Mouse (Mus musculus): Measurements from ENCODE around the gene Dnaaf2. TPM values are rescaled to one million over a fixed set of nuclear protein-coding genes. Genes with fewer than 3 reads are reported as not detected.

Dnaaf2 gene
- total and polyA plus RNA-seq, 2 experiments = 0.64 to 1.0 TPM

DNA sequence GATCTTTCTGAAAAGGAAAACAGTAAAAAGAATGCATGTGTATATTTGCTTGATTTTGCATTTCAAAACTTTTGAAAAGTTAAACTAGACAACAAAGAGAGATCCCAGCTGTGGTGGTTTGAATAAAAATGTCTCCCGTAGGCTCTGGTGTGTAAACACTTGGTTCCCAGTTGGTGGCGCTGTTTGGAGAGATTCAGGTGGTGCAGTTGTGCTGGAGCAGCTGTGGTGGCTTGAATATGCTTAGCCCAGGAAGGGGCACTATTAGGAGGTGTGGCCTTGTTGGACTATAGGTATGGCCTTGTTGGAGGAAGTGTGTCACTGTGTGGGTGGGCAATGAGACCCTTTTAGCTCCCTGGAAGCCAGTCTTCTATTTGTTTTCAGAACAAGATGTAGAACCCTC, 31.0 kb upstream of the Dnaaf2 start:
- WGBS = 57% methylated on average over 2 of the region's 2 CpGs
- H3K79me2 ChIP-seq (ENCODE audit: control insufficient read depth, insufficient read depth, low read length) = no peaks in the 10 kb centered on the region
- H3K9ac ChIP-seq (ENCODE audit: low read depth, low read length) = no peak overlapping the region
- DNase-seq (ENCODE audit: extremely low read depth, low read depth, low spot score) = no peak
- no peaks in the 10 kb centered on the region for H3K36me3 ChIP-seq (ENCODE audit: control insufficient read depth, insufficient read depth, low read length)
- H3K27me3 ChIP-seq (ENCODE audit: control insufficient read depth, insufficient read depth, low read length) = no peaks in the 10 kb centered on the region
- no peaks in the 10 kb centered on the region for H3K4me1 ChIP-seq (ENCODE audit: control insufficient read depth, insufficient read depth, low read length)
- no peak overlapping the region for H3K27ac ChIP-seq (replicated peaks; ENCODE audit: insufficient read depth, low read depth, low read length)
- no peak overlapping the region for H3K4me3 ChIP-seq (ENCODE audit: insufficient read depth, low read depth, low read length)
- TF ChIP-seq CTCF (IDR thresholded peaks at IDR 0.05; ENCODE audit: low read depth, low read length) = 0 out of 2 replicates have a peak, but pooled peaks have one; percentile 17
- no peak for TF ChIP-seq POLR2A (IDR thresholded peaks at IDR 0.05; ENCODE audit: extremely low read depth, insufficient read depth, low read length)

DNA sequence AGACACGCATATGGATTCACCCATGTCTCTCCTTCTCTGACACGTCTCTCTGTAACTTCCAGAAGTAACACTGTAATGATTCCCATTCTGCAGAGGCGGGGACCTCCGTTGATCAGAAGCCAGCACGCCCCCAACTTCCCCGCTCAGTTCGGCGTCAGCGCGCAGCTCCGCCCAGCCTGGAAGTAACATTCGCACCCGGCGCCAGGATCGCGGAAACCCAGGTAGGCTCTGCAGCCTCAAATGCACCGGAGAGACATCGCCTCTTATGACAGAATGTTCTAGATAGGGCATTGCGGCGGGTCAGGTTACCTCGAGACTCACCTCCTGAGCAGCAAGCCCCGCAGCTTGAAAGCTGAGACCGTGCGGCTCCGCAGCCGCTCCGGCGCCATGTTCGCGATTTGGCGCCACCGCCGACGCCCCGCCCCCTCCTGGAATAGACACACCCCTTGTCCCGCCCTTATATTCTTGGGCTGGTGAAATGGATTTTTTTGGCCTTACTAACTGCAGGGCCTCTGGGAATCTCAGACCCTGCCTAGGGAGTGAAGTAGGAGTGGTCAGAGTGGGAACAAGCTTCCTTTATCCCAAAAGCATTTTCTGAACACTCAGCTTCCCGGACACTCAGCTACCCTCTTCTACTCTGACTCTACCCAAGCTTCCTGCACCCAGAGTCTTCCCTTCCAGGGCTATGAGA, 29.7 kb upstream of the Dnaaf2 start, which contains the start of gene Pole2:
Pole2 (minus strand) TSS at position 420 of the 691 bp plus-strand sequence.
- 1% methylated on average over 37 of the region's 37 CpGs for WGBS
- Histone ChIP-seq H3K36me3 (ENCODE audit: control insufficient read depth, insufficient read depth, low read length) (no peaks in the 10 kb centered on the region), H3K27ac (replicated peaks; ENCODE audit: insufficient read depth, low read depth, low read length) (no peak within 1 kb of the TSS; the same call in 1 of the 2 replicates), H3K27me3 (ENCODE audit: control insufficient read depth, insufficient read depth, low read length) (no peaks in the 10 kb centered on the region), H3K4me1 (ENCODE audit: control insufficient read depth, insufficient read depth, low read length) (no peaks in the 10 kb centered on the region), H3K4me3 (ENCODE audit: insufficient read depth, low read depth, low read length) (peak within 1 kb of the TSS; percentile 96), H3K79me2 (ENCODE audit: control insufficient read depth, insufficient read depth, low read length) (no peaks in the 10 kb centered on the region), H3K9ac (ENCODE audit: low read depth, low read length) (peak within 1 kb of the TSS; percentile 61)
- TF ChIP-seq POLR2A (IDR thresholded peaks at IDR 0.05; ENCODE audit: extremely low read depth, insufficient read depth, low read length) (no peak), CTCF (IDR thresholded peaks at IDR 0.05; ENCODE audit: low read depth, low read length) (no peak)
- peak; percentile 53 for DNase-seq (ENCODE audit: extremely low read depth, low read depth, low spot score)

- no peaks in the 10 kb centered on the region for H3K27me3 ChIP-seq (ENCODE audit: control insufficient read depth, insufficient read depth, low read length)
- no peaks in the 10 kb centered on the region for H3K4me1 ChIP-seq (ENCODE audit: control insufficient read depth, insufficient read depth, low read length)
- TF ChIP-seq CTCF (IDR thresholded peaks at IDR 0.05; ENCODE audit: low read depth, low read length) (no peak), POLR2A (IDR thresholded peaks at IDR 0.05; ENCODE audit: extremely low read depth, insufficient read depth, low read length) (no peak)
- WGBS = 67% methylated on average over 19 of the region's 19 CpGs
- no peak overlapping the region for H3K9ac ChIP-seq (ENCODE audit: low read depth, low read length)
- H3K27ac ChIP-seq (replicated peaks; ENCODE audit: insufficient read depth, low read depth, low read length) = no peak overlapping the region
- no peaks in the 10 kb centered on the region for H3K79me2 ChIP-seq (ENCODE audit: control insufficient read depth, insufficient read depth, low read length)
- DNase-seq (ENCODE audit: extremely low read depth, low read depth, low spot score) = no peak
- H3K4me3 ChIP-seq (ENCODE audit: insufficient read depth, low read depth, low read length) = no peak overlapping the region
- H3K36me3 ChIP-seq (ENCODE audit: control insufficient read depth, insufficient read depth, low read length) = no peaks in the 10 kb centered on the region
Observed at GRCm38 (mm10) chr12:69220613-69221277, 22.5 kb upstream of the Dnaaf2 start.

DNA sequence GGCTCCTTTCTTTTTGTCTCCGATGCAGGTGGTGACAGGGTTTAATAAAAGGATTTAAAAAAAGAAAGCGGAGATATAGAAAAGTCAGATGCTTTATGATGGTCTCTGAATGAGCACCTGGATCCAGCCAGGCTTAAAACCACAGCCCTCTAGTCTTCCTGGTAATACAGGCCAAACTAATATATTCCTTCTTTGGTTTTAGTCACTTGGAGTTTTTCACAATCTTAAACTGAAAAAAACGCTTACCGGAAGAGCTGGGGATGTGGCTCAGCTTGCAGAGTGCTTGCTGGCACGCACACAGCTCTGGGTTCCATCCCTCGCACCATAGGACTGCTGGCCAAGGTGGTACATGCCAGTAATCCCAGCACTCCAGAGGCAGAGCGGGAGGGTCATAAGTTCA, 18.4 kb upstream of the Dnaaf2 start:
- TF ChIP-seq POLR2A (IDR thresholded peaks at IDR 0.05; ENCODE audit: extremely low read depth, insufficient read depth, low read length) (no peak), CTCF (IDR thresholded peaks at IDR 0.05; ENCODE audit: low read depth, low read length) (no peak)
- 96% methylated on average over 7 of the region's 7 CpGs for WGBS

GRCm38 (mm10) chr12:69215000-69215785, 17.0 kb upstream of the Dnaaf2 start:
- Histone ChIP-seq H3K4me1 (ENCODE audit: control insufficient read depth, insufficient read depth, low read length) (no peaks in the 10 kb centered on the region), H3K4me3 (ENCODE audit: insufficient read depth, low read depth, low read length) (no peak overlapping the region), H3K27me3 (ENCODE audit: control insufficient read depth, insufficient read depth, low read length) (no peaks in the 10 kb centered on the region), H3K9ac (ENCODE audit: low read depth, low read length) (no peak overlapping the region), H3K27ac (replicated peaks; ENCODE audit: insufficient read depth, low read depth, low read length) (no peak overlapping the region), H3K36me3 (ENCODE audit: control insufficient read depth, insufficient read depth, low read length) (no peaks in the 10 kb centered on the region), H3K79me2 (ENCODE audit: control insufficient read depth, insufficient read depth, low read length) (no peaks in the 10 kb centered on the region)
- DNase-seq (ENCODE audit: extremely low read depth, low read depth, low spot score) = no peak
- TF ChIP-seq POLR2A (IDR thresholded peaks at IDR 0.05; ENCODE audit: extremely low read depth, insufficient read depth, low read length) (no peak), CTCF (IDR thresholded peaks at IDR 0.05; ENCODE audit: low read depth, low read length) (no peak)
- WGBS = 85% methylated on average over 3 of the region's 3 CpGs

More for the DNA sequence above, 18.4 kb upstream of the Dnaaf2 start:
- H3K36me3 ChIP-seq (ENCODE audit: control insufficient read depth, insufficient read depth, low read length) = no peaks in the 10 kb centered on the region
- H3K4me1 ChIP-seq (ENCODE audit: control insufficient read depth, insufficient read depth, low read length) = no peaks in the 10 kb centered on the region
- H3K27ac ChIP-seq (replicated peaks; ENCODE audit: insufficient read depth, low read depth, low read length) = no peak overlapping the region
- no peak overlapping the region for H3K9ac ChIP-seq (ENCODE audit: low read depth, low read length)
- H3K79me2 ChIP-seq (ENCODE audit: control insufficient read depth, insufficient read depth, low read length) = no peaks in the 10 kb centered on the region
- H3K27me3 ChIP-seq (ENCODE audit: control insufficient read depth, insufficient read depth, low read length) = no peaks in the 10 kb centered on the region
- no peak for DNase-seq (ENCODE audit: extremely low read depth, low read depth, low spot score)
- H3K4me3 ChIP-seq (ENCODE audit: insufficient read depth, low read depth, low read length) = no peak overlapping the region

Measured in liver, adult 2 months (tissue).